ENCODE assay signal across 8 mouse cellular contexts in genomic region chr10:60346056-60346455, GRCm38 (mm10). TPM values are rescaled to one million over a fixed set of nuclear protein-coding genes. Genes with fewer than 3 reads are reported as not detected.
DNase-seq lines count a peak whose midpoint lies in the region; ATAC-seq and TF ChIP-seq lines count a peak whose summit lies in the region.

No protein-coding gene starts in this region.

- 84% methylated on average over 4 of the region's 4 CpGs for WGBS in forebrain, embryonic 12.5 days
- 85% methylated on average over 4 of the region's 4 CpGs for WGBS in forebrain, embryonic 10.5 days
- 82% methylated on average over 4 of the region's 4 CpGs for WGBS in lung, embryonic 16.5 days
- 79% methylated on average over 4 of the region's 4 CpGs for WGBS in embryonic facial prominence, embryonic 14.5 days
- WGBS in liver, postnatal 0 days (ENCODE audit: insufficient replicate concordance): 67% methylated on average over 4 of the region's 4 CpGs

- H3K4me2 ChIP-seq in forebrain, embryonic 12.5 days: peak overlapping the region; percentile 50; the same call in 1 of the 2 replicates
- peak overlapping the region; percentile 56 for H3K4me2 ChIP-seq in lung, embryonic 16.5 days (ENCODE audit: low read depth, low read length)
- H3K4me2 ChIP-seq in embryonic facial prominence, embryonic 14.5 days (ENCODE audit: low read depth, low read length): peak overlapping the region; percentile 58; the same call in 1 of the 2 replicates
- peak overlapping the region; percentile 91 for H3K4me2 ChIP-seq in liver, postnatal 0 days (ENCODE audit: low read depth, low read length)

- H3K4me1 ChIP-seq in forebrain, embryonic 12.5 days: peaks cover 28% of the 10 kb centered on the region
- peaks cover 64% of the 10 kb centered on the region for H3K4me1 ChIP-seq in forebrain, embryonic 10.5 days
- H3K4me1 ChIP-seq in lung, embryonic 16.5 days (replicated peaks; ENCODE audit: control insufficient read depth, insufficient read depth, low read length): peaks cover 30% of the 10 kb centered on the region
- peaks cover 18% of the 10 kb centered on the region for H3K4me1 ChIP-seq in embryonic facial prominence, embryonic 14.5 days (ENCODE audit: control insufficient read depth, insufficient read depth, low read length)
- H3K4me1 ChIP-seq in liver, postnatal 0 days (ENCODE audit: insufficient read depth): peaks cover 44% of the 10 kb centered on the region

- no peak overlapping the region for H3K9ac ChIP-seq in forebrain, embryonic 12.5 days
- no peak overlapping the region for H3K9ac ChIP-seq in lung, embryonic 16.5 days (ENCODE audit: low read length)
- peak overlapping the region; percentile 54; the same call in 1 of the 2 replicates for H3K9ac ChIP-seq in embryonic facial prominence, embryonic 14.5 days (ENCODE audit: low read depth, low read length)
- no peak overlapping the region for H3K9ac ChIP-seq in liver, postnatal 0 days (replicated peaks)

- no peak for TF ChIP-seq EP300 in liver, postnatal 0 days (IDR thresholded peaks at IDR 0.05; ENCODE audit: low read depth)

- H3K27me3 ChIP-seq in forebrain, embryonic 12.5 days: peaks cover 36% of the 10 kb centered on the region
- H3K27me3 ChIP-seq in forebrain, embryonic 10.5 days (ENCODE audit: poor library complexity, severe bottlenecking): peaks cover 35% of the 10 kb centered on the region
- H3K27me3 ChIP-seq in lung, embryonic 16.5 days (ENCODE audit: control insufficient read depth, insufficient read depth, low read depth, low read length): no peaks in the 10 kb centered on the region
- H3K27me3 ChIP-seq in embryonic facial prominence, embryonic 14.5 days (replicated peaks; ENCODE audit: control insufficient read depth, insufficient read depth, low read length): no peaks in the 10 kb centered on the region
- no peaks in the 10 kb centered on the region for H3K27me3 ChIP-seq in liver, postnatal 0 days (ENCODE audit: insufficient read depth, low read length)

- DNase-seq in forebrain, embryonic 10.5 days (ENCODE audit: extremely low spot score, low spot score): no peak
- DNase-seq in lung, postnatal 25 days (ENCODE audit: low spot score): no peak
- no peak for DNase-seq in embryonic facial prominence, embryonic 14.5 days (ENCODE audit: low spot score)
- no peak for DNase-seq in liver, postnatal 0 days
- no peak for DNase-seq in testis, postnatal 10 days (ENCODE audit: low spot score)
- no peak for DNase-seq in layer of hippocampus, adult 9-11 months

- no peak for ATAC-seq in forebrain, embryonic 12.5 days (ENCODE audit: low FRiP score)
- no peak for ATAC-seq in lung, embryonic 16.5 days (ENCODE audit: low read depth)
- no peak for ATAC-seq in embryonic facial prominence, embryonic 14.5 days (ENCODE audit: low read depth)
- ATAC-seq in liver, postnatal 0 days: no peak

- no peak overlapping the region for H3K27ac ChIP-seq in forebrain, embryonic 12.5 days
- no peak overlapping the region for H3K27ac ChIP-seq in forebrain, embryonic 10.5 days
- H3K27ac ChIP-seq in lung, embryonic 16.5 days (ENCODE audit: low read length): no peak overlapping the region; the same call in 1 of the 2 replicates
- H3K27ac ChIP-seq in embryonic facial prominence, embryonic 14.5 days (replicated peaks; ENCODE audit: low read depth, low read length): no peak overlapping the region
- peak overlapping the region; percentile 57 for H3K27ac ChIP-seq in liver, postnatal 0 days (ENCODE audit: low read depth)

- H3K36me3 ChIP-seq in forebrain, embryonic 12.5 days (replicated peaks): no peaks in the 10 kb centered on the region
- no peaks in the 10 kb centered on the region for H3K36me3 ChIP-seq in forebrain, embryonic 10.5 days (replicated peaks)
- H3K36me3 ChIP-seq in lung, embryonic 16.5 days (ENCODE audit: control insufficient read depth, insufficient read depth, low read length): no peaks in the 10 kb centered on the region
- H3K36me3 ChIP-seq in embryonic facial prominence, embryonic 14.5 days (ENCODE audit: control insufficient read depth, insufficient read depth, low read length): no peaks in the 10 kb centered on the region
- H3K36me3 ChIP-seq in liver, postnatal 0 days (replicated peaks; ENCODE audit: insufficient read depth, low read length): no peaks in the 10 kb centered on the region

- no peak for TF ChIP-seq CTCF in liver, postnatal 0 days (IDR thresholded peaks at IDR 0.05; ENCODE audit: low read depth)

- no peaks in the 10 kb centered on the region for H3K9me3 ChIP-seq in forebrain, embryonic 12.5 days
- H3K9me3 ChIP-seq in forebrain, embryonic 10.5 days: no peaks in the 10 kb centered on the region
- no peaks in the 10 kb centered on the region for H3K9me3 ChIP-seq in lung, embryonic 16.5 days (ENCODE audit: control insufficient read depth, low read length)
- H3K9me3 ChIP-seq in embryonic facial prominence, embryonic 14.5 days (ENCODE audit: control insufficient read depth, low read length): no peaks in the 10 kb centered on the region
- H3K9me3 ChIP-seq in liver, postnatal 0 days (ENCODE audit: low read length): no peaks in the 10 kb centered on the region

- H3K4me3 ChIP-seq in forebrain, embryonic 12.5 days (replicated peaks): no peak overlapping the region
- no peak overlapping the region for H3K4me3 ChIP-seq in forebrain, embryonic 10.5 days
- no peak overlapping the region for H3K4me3 ChIP-seq in lung, embryonic 16.5 days (ENCODE audit: low read length)
- no peak overlapping the region for H3K4me3 ChIP-seq in embryonic facial prominence, embryonic 14.5 days (ENCODE audit: low read depth, low read length)
- H3K4me3 ChIP-seq in liver, postnatal 0 days (ENCODE audit: low read depth, low read length): peak overlapping the region; percentile 77; the same call in 1 of the 2 replicates

RNA-seq across cellular contexts. Expression of gene Vsir, which starts 0.6 kb away (rescaled TPM):
- polyA plus RNA-seq in forebrain, embryonic 12.5 days (2016; fragmentation: Nextera tagmentation; extraction: Ambion mirVana): 1.00 and 1.3 TPM in 2 replicates
- 1.2 and 1.4 TPM in 2 replicates for polyA plus RNA-seq in forebrain, embryonic 10.5 days (2016; fragmentation: Nextera tagmentation; extraction: Ambion mirVana)
- polyA plus RNA-seq in lung, embryonic 16.5 days (2015; fragmentation: Nextera tagmentation; extraction: Ambion mirVana): 5.8 and 8.9 TPM in 2 replicates
- 5.5 and 6.6 TPM in 2 replicates for polyA plus RNA-seq in embryonic facial prominence, embryonic 14.5 days (2014; fragmentation: Nextera tagmentation; extraction: Ambion mirVana)
- polyA plus RNA-seq in liver, postnatal 0 days (2015; fragmentation: Nextera tagmentation; extraction: Ambion mirVana): 11.4 and 11.9 TPM in 2 replicates

RNA-seq across cellular contexts. Expression of gene Gm17455, which starts 53.5 kb away (rescaled TPM):
- 1.9 and 2.7 TPM in 2 replicates for polyA plus RNA-seq in forebrain, embryonic 12.5 days (2016; fragmentation: Nextera tagmentation; extraction: Ambion mirVana)
- 0.93 and 1.9 TPM in 2 replicates for polyA plus RNA-seq in forebrain, embryonic 10.5 days (2016; fragmentation: Nextera tagmentation; extraction: Ambion mirVana)
- polyA plus RNA-seq in lung, embryonic 16.5 days (2015; fragmentation: Nextera tagmentation; extraction: Ambion mirVana): 2.5 and 3.1 TPM in 2 replicates
- 1.4 and 1.7 TPM in 2 replicates for polyA plus RNA-seq in embryonic facial prominence, embryonic 14.5 days (2014; fragmentation: Nextera tagmentation; extraction: Ambion mirVana)
- polyA plus RNA-seq in liver, postnatal 0 days (2015; fragmentation: Nextera tagmentation; extraction: Ambion mirVana): not detected in 2 replicates
